Mouse (Mus musculus): ENCODE data around the gene Atoh8.

Atoh8 gene

DNA sequence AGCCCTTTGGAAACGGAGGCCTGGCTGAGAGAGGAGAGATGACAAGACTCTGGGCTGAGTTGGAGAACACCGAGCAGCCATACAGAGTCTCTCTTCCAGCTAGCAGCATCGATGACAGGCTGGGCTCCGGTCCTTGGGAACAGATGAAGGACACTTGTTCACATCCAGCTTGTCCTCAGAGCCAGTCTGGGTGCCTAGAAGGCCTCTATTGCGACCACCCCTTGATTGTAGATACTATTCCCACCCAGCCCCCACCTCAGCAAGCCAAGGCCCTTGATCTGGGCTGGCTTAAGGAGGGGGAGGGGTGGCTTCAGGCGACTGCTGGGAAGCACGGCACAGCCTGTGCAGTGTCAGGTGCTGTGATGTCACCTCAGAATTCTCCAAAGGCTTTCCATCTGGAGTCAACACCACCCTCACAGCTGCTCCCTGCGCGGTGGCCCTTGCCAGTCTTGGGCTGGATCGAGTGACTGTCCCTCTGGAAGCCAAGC, 19.3 kb upstream of the Atoh8 start:
- in situ Hi-C loops (cut with MboI, MseI), result no loop called here

DNA sequence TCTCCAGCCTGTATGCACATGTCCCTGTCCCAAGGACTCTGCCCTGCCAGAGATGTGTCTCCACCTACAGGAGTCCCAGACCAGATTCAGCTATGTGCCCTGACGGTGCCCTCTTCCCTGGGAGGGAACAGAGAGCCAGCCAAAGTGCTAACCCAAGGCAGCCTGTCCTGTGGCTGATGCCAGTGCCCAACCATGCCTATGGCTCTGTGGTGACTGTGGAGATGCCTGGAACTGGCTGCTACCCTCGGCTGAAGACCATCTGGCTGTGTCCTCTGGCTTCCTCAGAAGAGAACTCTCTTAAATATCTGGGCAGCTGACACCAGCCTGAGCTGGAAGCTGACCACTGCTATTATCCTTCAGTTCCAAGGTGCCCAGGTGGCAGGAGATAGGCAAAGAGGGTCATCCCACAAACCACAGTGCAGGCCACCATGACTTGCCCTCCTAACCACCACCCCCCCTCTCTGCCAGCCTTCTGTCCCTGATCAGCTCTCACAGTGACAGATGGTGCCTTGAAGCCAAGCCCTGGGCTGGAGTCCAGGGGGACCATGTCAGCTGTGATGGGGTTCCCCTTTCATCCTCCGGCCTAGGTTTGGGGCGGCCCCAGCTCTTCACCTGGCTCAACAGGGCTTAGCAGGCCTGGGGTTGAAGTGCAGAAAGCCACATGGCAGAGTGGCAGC, 18.7 kb upstream of the Atoh8 start:
- in situ Hi-C loops (cut with MboI, MseI), result no loop called here

DNA sequence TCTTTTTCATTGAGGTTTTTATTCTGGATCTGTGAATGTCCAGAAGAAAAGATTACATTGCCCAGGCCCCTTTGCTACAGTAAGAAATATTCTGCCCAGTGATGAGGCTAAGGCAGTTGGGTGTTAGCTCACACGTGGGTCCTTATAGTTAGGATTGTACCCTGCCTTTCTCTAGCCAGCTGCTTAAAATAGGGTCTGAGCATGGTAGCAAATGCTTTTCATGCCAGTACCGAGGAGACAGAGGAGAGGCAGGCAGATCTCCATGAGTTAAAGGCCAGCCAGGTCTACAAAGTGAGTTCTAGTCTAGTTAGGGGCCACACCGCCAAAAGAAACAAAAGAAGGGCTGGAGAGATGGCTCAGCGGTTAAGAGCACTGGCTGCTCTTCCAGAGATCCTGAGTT, 17.8 kb upstream of the Atoh8 start:
- in situ Hi-C loops (cut with MboI, MseI), result no loop called here

DNA sequence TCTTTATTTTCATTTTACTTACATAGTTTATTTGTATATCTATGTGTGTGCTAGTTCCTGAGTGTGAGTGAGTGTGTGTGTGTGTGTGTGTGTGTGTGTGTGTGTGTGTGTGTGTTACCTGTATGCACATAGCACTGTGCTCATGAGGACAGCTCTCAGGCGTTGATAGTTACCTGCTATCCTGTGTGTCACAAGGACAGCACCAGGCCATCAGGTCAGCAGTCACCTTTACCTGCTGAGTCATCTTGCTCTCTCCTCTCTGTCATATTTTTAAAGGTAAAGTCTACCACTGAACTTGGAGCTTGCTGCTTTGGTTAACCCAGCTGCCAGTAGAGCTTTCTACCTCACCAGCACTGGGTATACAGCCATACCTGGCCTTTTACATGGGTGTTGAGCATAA, 17.1 kb upstream of the Atoh8 start:
- in situ Hi-C loops (cut with MboI, MseI), result no loop called here

DNA sequence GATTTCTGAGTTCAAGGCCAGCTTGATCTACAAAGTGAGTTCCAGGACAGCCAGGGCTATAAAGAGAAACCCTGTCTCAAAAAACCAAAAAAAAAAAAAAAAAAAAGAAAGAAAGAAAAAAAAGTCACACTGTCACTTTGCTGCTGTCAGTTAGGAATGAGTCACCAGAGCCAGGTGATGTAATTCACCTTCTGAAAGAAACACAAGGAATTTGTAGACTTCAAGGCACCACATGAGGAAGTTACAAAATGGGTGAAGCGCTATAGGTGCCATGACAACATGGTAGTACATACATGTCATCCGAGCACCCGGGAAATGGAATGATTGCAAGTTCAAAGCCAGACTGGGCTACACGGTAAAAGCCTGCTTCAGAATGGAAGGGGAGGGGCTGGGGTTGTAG, 14.6 kb upstream of the Atoh8 start:
- in situ Hi-C loops (cut with MboI, MseI), result no loop called here

DNA sequence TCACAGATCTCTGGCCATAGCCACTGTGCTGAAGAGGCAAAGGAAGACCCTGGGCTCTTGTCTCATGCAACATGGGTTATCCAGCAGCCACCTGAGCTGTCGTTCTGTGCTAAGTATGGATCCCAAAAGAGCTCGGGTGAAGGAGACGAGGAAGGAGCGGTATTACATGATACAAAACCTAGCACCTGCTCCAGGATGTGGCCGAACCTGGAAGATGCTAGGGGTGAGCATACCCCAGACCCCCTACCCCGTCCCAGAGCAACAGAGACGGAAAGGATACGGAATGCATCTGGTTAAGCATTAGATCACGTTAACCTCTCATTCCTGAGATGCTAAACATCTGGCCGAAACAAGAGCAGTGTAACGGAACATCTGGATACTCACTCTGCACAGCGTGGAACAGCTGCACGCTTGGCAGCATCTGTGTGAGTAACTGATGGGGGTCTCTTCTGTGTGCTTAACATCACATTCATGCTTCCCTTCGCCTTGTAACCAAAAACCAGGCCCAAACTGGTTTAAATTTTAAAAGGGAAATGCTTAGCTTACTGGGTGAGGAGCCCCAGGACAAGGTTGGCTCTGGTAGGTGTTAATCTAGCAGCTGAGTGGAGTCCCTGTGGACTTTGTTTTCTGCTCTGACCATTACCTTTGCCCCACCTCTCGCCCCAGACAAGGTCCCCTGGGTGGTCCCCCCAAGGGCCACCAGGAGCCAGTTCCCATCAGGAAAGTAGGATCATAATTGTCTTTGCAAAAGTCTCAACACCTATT, 13.0 kb upstream of the Atoh8 start:
- in situ Hi-C loops (cut with MboI, MseI), result no loop called here

DNA sequence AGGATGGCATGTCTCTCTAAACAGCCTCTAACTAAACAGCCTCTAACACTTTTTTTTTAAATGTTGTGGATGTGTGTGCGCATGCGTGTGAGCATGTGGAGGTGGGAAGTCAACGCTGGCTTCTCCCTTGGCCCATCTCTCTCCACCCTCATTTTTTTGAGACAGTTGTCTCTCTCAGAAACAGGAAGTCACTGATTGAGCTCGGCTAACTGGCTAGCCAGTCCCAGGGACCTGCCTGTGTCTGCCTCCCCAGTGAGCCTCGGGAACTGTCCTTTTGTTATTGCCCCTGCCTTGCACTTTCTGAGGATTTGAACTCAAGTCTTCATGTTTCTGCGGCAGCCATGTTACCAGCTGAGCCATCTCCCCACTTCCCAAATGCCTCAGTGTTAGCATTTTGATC, 10.9 kb upstream of the Atoh8 start:
- in situ Hi-C loops (cut with MboI, MseI), result no loop called here

DNA sequence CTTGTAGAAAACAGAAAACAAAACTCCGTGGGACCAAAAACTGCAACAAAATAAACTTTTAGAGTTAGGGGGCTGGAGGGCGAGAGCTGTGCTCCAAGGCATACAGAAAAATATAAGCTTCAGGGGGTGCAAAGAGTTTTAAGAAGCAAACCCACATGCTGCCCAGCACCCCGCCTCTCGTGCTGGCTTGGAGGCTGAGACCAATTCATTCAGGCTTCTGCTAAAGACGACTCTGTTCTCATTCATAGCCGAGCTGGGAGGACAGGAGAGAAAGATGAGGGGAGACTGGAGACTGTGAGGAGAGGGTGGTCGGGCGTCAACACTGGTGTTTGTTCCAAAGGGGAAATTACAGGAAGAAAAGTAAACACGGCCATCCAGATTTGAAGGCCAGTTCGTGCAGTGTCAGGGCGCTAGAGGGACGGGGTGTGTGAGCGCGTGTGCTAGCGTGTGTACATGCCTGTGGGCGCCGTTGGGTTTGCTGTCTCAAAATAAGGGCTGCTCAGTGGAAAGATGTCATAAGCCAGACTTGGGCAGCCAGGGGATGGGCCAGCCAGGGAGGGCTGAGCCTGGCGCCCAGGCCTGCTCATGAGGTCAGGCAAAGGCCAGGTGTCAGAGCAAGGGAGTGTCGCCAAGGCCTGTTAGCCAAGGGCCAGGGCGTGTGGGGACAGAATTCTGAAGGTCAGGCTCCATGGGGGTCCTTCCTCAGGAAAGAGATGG, 9.3 kb upstream of the Atoh8 start:
- in situ Hi-C loops (cut with MboI, MseI), result loop anchor here (5.0 kb wide), 1 partner anchor 62 kb away; no protein-coding TSS in a partner anchor

DNA sequence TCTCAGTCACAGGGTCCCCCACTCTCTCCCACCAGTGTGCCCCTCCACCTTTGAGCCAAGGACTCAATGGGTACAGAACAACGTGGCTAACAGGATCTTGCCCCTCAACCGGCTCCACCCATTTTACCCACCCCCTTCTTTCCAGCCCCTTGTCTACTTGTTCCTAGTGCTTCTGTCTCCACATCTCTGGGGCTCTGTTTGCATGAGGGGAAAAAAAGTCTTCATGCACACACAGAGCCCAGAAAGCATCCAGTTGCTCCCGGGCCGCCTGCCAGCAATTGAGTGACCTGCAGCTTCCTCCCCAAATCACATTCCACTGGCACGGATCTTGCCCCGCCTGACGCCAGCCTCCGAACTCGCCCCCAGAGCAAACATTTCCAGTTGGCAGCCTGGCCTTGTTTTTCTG, 8.8 kb upstream of the Atoh8 start:
- in situ Hi-C loops (cut with MboI, MseI), result loop anchor here (5.0 kb wide), 1 partner anchor 62 kb away; no protein-coding TSS in a partner anchor

DNA sequence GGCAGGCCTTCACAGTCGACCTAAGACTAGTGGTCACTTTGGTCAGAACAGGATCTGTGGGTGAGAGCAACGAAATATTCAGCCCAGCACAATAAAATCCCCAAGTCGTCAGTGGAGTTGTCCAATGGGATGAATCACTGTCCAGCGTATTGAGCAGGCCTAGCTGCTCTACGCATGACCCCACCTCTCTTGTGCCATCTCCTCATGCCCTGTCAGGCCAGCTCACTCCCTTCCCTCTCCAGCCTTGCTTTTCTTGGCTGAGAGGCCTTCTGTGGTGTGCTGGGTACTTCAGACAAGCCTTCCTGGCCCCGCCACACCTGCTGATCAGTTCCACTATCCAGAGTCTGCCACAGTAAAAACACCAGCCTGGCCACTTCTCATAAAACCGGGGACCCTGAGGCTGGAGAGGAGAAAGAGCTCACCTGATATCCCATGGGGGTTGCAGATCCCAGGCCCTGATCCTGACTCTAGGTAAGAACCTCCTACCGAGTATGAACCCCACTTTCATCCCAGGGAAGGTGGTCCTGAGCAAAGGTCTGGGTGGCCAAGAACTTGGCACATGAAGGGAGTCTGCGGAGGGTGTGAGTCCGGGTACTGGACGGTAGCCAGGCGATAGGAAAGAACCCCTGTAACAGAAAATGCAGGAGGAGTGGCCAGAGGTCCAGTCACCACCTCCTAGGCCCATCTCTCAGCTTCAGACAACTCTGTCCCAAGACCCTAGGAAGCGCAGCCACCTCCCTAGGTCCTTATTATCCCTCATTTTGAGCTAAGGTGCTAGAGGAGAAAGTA, 7.3 kb upstream of the Atoh8 start:
- in situ Hi-C loops (cut with MboI, MseI), result loop anchor here (5.0 kb wide), 1 partner anchor 60 kb away; no protein-coding TSS in a partner anchor

DNA sequence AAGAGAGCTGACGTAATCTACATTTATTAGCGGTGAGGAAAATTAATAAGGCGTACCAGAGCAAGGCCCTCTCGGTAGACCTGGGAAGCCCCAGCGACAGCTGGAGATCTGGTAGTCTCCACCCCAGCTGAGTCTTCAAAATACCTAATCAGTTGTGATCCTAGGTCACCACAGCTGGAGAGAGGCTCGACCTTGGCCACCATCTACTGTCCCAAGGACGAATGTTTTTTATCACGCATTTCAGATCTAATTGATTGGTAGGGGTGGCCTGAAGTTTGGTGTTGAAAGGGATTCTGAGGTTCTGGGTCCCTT, 6.4 kb upstream of the Atoh8 start:
- in situ Hi-C loops (cut with MboI, MseI), result loop anchor here (5.0 kb wide), 1 partner anchor 59 kb away; no protein-coding TSS in a partner anchor

DNA sequence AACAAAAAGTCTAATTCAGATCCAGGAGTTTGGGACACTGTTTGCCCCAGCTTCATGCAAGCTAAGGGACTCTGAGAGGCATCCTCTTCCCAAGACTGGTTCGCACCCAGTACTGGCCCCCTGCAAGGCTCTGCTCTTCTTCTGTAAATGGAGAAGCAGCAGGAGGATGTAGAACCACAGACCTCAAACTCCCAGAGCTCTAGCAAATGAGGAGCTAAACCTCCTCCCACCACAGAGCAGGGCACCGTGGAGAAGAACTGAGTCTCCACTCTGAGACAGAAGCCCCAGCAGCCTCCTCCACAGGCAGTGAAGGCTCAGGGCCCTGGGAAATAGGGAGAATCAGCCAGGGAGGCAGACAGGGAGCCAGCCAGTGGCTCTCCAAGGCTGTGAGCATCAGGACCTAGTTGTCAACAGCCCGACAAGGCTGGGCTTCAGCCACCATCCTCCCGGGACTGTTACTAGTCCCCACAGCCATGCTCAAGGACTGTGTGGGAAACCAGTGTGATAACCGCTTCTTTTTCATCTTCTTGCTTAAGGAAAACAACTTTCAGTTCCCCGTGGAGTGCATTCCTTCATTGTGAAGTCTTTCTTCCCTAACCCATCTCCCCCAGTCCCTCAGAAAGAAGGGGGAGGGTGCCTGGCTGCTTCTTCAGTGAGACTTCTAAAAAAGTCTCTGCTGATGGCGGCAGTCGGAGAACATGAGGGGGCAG, 5.9 kb upstream of the Atoh8 start:
- in situ Hi-C loops (cut with MboI, MseI), result loop anchor here (5.0 kb wide), 1 partner anchor 59 kb away; no protein-coding TSS in a partner anchor

DNA sequence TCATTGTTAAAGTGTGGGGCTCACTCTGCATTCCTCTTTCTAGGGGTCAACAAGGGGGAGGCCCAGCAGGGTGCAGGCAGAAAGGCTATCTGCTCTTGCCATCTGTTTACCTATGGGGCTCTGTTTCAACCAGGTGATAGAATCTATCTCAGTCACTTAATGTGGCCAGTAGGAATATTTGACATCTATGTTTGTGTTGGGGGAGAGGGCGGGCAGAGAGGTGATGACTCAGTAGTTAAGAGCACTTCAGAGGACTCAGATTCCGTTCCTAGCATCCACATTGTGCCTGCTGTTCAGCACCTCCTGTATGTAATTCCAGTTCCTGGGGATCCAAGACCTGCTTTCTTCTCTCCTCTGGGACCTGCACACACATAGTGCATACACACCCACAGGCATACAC, 4.7 kb upstream of the Atoh8 start:
- in situ Hi-C loops (cut with MboI, MseI), result loop anchor here (5.0 kb wide), 1 partner anchor 58 kb away; no protein-coding TSS in a partner anchor

DNA sequence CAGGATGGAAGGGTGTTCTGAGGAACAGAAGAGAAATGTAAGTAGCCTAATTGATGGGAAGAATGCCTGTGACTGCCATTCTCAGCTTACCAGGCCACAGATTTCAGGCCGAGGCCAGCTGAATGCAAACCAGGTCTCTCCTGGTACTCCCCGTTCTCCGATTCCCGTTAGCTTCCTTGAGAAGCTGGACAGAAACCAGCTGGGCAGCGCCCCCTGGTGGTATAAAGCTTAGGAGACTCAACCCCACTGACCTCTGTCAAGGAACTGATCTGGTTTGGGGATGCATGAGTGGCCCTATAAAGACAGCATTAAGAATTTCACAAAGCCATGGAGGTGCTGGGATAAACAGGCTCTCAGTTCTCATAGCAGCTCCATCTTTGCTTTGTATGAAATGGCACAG, 1.7 kb upstream of the Atoh8 start:
- in situ Hi-C loops (cut with MboI, MseI), result no loop called here

DNA sequence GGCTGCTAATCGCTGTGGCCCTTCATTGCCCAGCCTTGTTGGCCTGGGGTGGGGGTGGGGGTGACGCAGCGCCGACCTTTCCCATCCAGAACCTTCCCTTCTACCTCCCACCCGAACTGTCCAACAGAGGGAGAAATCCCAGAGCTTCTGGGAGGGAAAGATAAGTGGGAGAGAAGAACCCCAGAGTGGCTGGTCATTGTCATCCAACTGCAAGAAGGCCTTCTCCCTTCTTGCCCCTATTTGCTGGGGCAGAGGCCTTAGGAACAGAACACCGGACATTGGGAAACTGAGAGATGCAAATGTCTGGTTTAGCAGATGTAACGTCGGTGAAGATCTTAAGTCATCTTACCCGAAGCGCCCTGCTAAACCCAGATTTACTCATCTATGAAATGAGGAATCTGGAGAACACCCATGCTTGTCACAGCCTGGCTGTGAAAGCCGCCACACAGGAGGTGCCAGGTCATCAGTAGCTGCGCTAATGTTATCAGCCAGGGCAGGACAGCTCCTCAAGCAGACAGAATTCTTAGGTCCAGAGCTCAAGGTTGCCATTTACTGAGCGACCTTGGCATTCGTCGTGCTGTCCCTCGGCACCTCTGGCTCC, 530 bp upstream of the Atoh8 start:
- in situ Hi-C loops (cut with MboI, MseI), result no loop called here

DNA sequence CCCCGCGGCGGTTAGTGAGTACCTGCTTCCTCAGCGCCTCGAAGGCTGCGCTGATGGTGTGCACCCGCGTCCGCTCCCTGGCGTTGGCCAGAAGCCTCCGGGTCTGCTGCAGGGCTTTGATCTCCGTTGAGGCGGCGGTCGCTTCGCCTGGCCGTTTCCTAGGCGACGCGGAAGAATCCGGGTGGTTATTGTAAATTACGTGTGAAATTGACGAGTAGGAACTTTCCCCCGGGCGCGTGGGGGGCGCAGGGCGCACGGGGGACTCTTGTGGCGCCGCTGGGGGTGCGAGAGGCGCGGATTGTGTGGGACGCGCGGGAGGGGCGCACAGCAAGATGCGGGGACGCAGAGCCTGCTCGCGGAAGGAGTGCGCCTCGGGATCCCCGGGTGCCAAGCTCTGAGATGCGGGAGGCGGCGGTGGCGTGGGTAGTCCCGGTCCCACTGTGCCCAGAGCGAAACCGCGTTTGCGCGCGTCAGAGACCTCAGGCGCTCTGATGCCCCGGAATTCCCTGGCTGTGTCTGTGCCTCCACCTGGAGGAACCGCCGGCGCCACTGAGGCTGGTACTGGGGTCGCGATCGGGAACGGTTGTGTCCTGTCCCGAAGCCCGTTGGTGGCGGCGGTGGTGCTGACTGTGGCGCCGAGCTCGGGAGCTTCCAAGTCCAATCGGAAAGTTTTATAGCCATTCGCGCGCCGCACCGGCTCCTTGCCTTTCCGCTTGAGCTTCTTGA, 842 bp downstream of the Atoh8 start:
- in situ Hi-C loops (cut with MboI, MseI), result no loop called here

DNA sequence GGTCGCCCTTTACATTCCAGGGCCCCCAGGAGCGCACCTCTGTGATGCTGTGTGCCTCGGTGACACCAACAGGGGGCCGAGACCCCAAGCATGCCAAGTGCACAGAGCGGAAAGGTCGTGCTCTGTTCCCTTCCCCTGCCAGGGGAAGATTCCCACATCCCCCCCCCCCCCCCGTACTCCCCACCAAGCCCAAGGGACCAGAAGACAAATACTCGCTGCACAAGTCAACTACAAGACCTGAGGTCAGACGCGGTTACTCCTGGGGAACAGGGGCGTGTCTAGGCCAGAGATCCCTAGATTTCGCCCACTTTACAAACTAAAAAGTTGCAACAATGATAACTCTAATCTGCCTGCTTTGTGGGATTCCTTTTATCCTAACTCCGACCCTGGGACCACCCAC, 1.4 kb downstream of the Atoh8 start:
- in situ Hi-C loops (cut with MboI, MseI), result no loop called here

DNA sequence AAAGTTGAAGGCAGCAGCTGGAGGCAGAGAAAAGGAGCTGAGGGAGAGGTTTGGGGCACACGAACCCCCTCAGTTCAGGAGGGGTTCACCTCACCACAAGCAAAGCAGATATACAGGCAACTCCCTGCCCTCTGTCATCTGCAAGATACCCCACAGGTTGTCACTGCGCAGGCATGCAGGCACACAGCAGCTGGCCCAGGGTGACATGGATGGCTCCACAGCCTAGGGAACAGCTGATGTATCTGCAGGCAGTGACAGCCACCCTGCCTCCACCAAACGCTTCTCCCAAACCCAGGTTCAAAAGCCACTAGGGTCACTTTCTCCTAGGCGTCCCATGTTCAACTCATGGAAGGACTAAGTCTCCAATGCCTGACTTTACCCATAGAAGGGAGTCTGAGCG, 2.5 kb downstream of the Atoh8 start:
- in situ Hi-C loops (cut with MboI, MseI), result no loop called here

DNA sequence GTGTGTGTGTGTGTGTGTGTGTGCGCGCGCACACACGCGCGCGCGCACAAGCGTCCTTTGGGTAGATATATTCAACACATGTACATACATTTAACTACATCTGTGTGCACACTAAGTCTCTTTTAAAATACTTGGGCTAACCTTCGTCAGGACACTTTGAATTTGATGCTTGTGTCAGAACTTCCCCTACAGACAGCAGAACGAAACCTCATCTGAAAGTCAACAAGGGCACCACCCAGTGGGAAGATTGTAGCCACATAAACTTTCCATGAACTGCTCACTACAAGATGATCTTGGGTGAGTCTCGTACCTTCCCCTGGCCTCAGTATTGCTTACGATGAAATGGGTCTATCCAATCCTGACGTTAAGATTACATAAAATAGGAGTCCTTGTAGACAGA, 3.0 kb downstream of the Atoh8 start:
- in situ Hi-C loops (cut with MboI, MseI), result no loop called here

DNA sequence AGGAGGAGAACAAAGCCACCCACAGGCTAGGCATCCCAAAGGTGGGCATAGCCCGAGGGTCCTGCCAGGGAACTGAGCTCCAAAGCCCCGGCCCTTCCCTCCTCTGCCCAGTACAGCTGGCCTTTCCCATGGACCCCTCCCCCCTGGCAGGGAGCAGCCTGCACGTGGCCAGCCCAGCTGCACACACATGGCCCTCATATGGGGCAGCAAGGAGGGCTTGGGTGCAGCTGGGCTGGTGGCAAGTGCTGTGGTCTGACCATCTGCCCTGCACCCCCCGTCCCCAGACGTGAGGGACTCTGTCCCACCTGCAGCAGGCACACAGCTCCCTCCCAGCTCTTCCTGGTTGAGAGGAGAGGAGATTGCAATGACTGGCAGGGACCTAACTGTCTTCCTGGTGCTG, 4.5 kb downstream of the Atoh8 start:
- in situ Hi-C loops (cut with MboI, MseI), result no loop called here
